25 mouse cellular contexts compared by ENCODE assay signal in genomic region chr17:9938426-9938825, GRCm38 (mm10).
DNase-seq lines count a peak whose midpoint lies in the region; ATAC-seq and TF ChIP-seq lines count a peak whose summit lies in the region.
"Had no signal": no experiment of that assay in that cellular context is flagged by ENCODE, and none has a peak within 500 bp of the region (broad histone marks: within the 10 kb centered on the region; RNA-seq: fewer than 3 reads in every experiment).

No protein-coding gene starts in this region.

- intact Hi-C loops in heart, postnatal 10 days (cut with DNase I), result no loop called here

- no peak for TF ChIP-seq POLR2A in brain, embryonic 14.5 days (IDR thresholded peaks at IDR 0.05; ENCODE audit: borderline replicate concordance, extremely low read depth, insufficient read depth, insufficient read length, poor library complexity, severe bottlenecking)

- no peaks in the 10 kb centered on the region for H3K9me3 ChIP-seq in heart, embryonic 10.5 days
- H3K9me3 ChIP-seq in midbrain, postnatal 0 days (ENCODE audit: low read length), result no peaks in the 10 kb centered on the region
- no peaks in the 10 kb centered on the region; the same call in 1 of the 2 replicates for H3K9me3 ChIP-seq in midbrain, embryonic 11.5 days (ENCODE audit: control insufficient read depth, low read length)
- H3K9me3 ChIP-seq: hindbrain, embryonic 15.5 days; intestine, embryonic 15.5 days had no signal

- no peak overlapping the region for H3K4me3 ChIP-seq in heart, embryonic 10.5 days
- H3K4me3 ChIP-seq in midbrain, postnatal 0 days (ENCODE audit: low read depth, low read length), result no peak overlapping the region
- no peak overlapping the region for H3K4me3 ChIP-seq in midbrain, embryonic 11.5 days (ENCODE audit: low read depth, low read length)
- H3K4me3 ChIP-seq: forebrain, embryonic 10.5 days; heart, embryonic 13.5 days; hindbrain, embryonic 15.5 days; intestine, embryonic 15.5 days had no signal

- peaks cover 14% of the 10 kb centered on the region for H3K4me1 ChIP-seq in heart, embryonic 10.5 days
- no peaks in the 10 kb centered on the region for H3K4me1 ChIP-seq in midbrain, postnatal 0 days (ENCODE audit: insufficient read depth, low read length)
- no peaks in the 10 kb centered on the region; the same call in 1 of the 2 replicates for H3K4me1 ChIP-seq in midbrain, embryonic 11.5 days (ENCODE audit: control insufficient read depth, insufficient read depth, low read length)
- H3K4me1 ChIP-seq: intestine, embryonic 15.5 days had no signal

- no peak overlapping the region for H3K9ac ChIP-seq in midbrain, postnatal 0 days (replicated peaks; ENCODE audit: low read length, poor library complexity, severe bottlenecking)
- no peak overlapping the region for H3K9ac ChIP-seq in midbrain, embryonic 11.5 days (ENCODE audit: low read length)
- H3K9ac ChIP-seq: forebrain, postnatal 0 days; heart, embryonic 13.5 days; hindbrain, embryonic 15.5 days; intestine, embryonic 15.5 days had no signal

- WGBS in heart, embryonic 10.5 days, result 85% methylated on average over 10 of the region's 10 CpGs
- 74% methylated on average over 10 of the region's 10 CpGs for WGBS in midbrain, postnatal 0 days
- WGBS in midbrain, embryonic 11.5 days, result 87% methylated on average over 10 of the region's 10 CpGs

- no peaks in the 10 kb centered on the region for H3K36me3 ChIP-seq in heart, embryonic 10.5 days
- H3K36me3 ChIP-seq in midbrain, postnatal 0 days (ENCODE audit: insufficient read depth, low read length), result no peaks in the 10 kb centered on the region
- no peaks in the 10 kb centered on the region for H3K36me3 ChIP-seq in midbrain, embryonic 11.5 days (ENCODE audit: control insufficient read depth, insufficient read depth, low read length)
- H3K36me3 ChIP-seq: forebrain, embryonic 10.5 days; heart, embryonic 13.5 days; hindbrain, embryonic 15.5 days; intestine, embryonic 15.5 days had no signal

- no peak for ATAC-seq in midbrain, postnatal 0 days (ENCODE audit: low FRiP score)
- no peak for ATAC-seq in midbrain, embryonic 11.5 days (ENCODE audit: low FRiP score)
- ATAC-seq: activated CD4-positive, CD25-positive, alpha-beta regulatory T cell, adult 4 months; CD4-positive, CD25-positive, alpha-beta regulatory T cell, adult 4 months; forebrain, postnatal 0 days; intestine, embryonic 15.5 days had no signal

- no peak for TF ChIP-seq CTCF in midbrain, postnatal 0 days (IDR thresholded peaks at IDR 0.05)
- no peak for TF ChIP-seq CTCF in brain, embryonic 14.5 days (IDR thresholded peaks at IDR 0.05; ENCODE audit: borderline replicate concordance, extremely low read depth, insufficient read depth, insufficient read length)

- H3K4me2 ChIP-seq in midbrain, postnatal 0 days (ENCODE audit: low read depth, low read length, poor library complexity, severe bottlenecking), result no peak overlapping the region
- no peak overlapping the region for H3K4me2 ChIP-seq in midbrain, embryonic 11.5 days
- H3K4me2 ChIP-seq: heart, embryonic 13.5 days; hindbrain, embryonic 15.5 days; intestine, embryonic 15.5 days had no signal

- no peaks in the 10 kb centered on the region for H3K27me3 ChIP-seq in heart, embryonic 10.5 days (ENCODE audit: insufficient read depth, poor library complexity, severe bottlenecking)
- no peaks in the 10 kb centered on the region for H3K27me3 ChIP-seq in midbrain, postnatal 0 days (ENCODE audit: insufficient read depth, low read length)
- H3K27me3 ChIP-seq in midbrain, embryonic 11.5 days (ENCODE audit: control insufficient read depth, insufficient read depth, low read length), result no peaks in the 10 kb centered on the region
- H3K27me3 ChIP-seq: heart, embryonic 13.5 days; hindbrain, embryonic 15.5 days; intestine, embryonic 15.5 days had no signal

- H3K27ac ChIP-seq in heart, embryonic 10.5 days, result no peak overlapping the region
- no peak overlapping the region for H3K27ac ChIP-seq in midbrain, postnatal 0 days (ENCODE audit: low read depth, low read length)
- H3K27ac ChIP-seq in midbrain, embryonic 11.5 days (ENCODE audit: low read depth, low read length), result no peak overlapping the region
- H3K27ac ChIP-seq: forebrain, embryonic 10.5 days; heart, embryonic 13.5 days; hindbrain, embryonic 15.5 days; intestine, embryonic 15.5 days had no signal

- peak; percentile 36 for DNase-seq in heart, embryonic 10.5 days (ENCODE audit: low spot score)
- DNase-seq in heart, postnatal 10 days, result no peak
- DNase-seq in midbrain, postnatal 0 days (ENCODE audit: low spot score), result peak; percentile 14
- DNase-seq in midbrain, embryonic 11.5 days (ENCODE audit: low spot score, missing footprints), result no peak
- peak; percentile 43 for DNase-seq in brain, embryonic 14.5 days (ENCODE audit: low read depth)
- DNase-seq in retina, embryonic 14.5 days (ENCODE audit: low spot score), result peak; percentile 77
- DNase-seq in embryo, embryonic 9.5 days (ENCODE audit: extremely low spot score), result no peak
- no peak for DNase-seq in gastrocnemius, adult 18-20 months (ENCODE audit: low spot score)
- DNase-seq: adrenal gland, adult 8-10 months; adrenal gland, postnatal 25 days; cerebellum, adult 11 months; cerebellum, adult 2 months; cerebellum, adult 9-11 months; cerebellum, postnatal 25 days; embryo, embryonic 11 days; forebrain, postnatal 0 days; gastrocnemius, postnatal 25 days; heart, adult 18-20 months; kidney, adult 11 months had no signal

Comparison
In these comparisons a context has a peak if more than half of its experiments do, and no peak if none do; other contexts are left out.
1. DNase-seq: peak in heart, embryonic 10.5 days (single experiment), midbrain, postnatal 0 days (single experiment), brain, embryonic 14.5 days (single experiment) and retina, embryonic 14.5 days (single experiment); none in heart, postnatal 10 days (0 of 2), midbrain, embryonic 11.5 days (single experiment), embryo, embryonic 9.5 days (single experiment) and gastrocnemius, adult 18-20 months (single experiment).